Mouse (Mus musculus) heart, adult 2 months (tissue): Measurements from ENCODE around the gene Phldb2.
A peak's percentile ranks its signal among the peaks of the same experiment; 100 is the strongest.

ENCODE experiments used
- CTCF ChIP-seq: fragments of 200-600 bp; IDR thresholded peaks from 2 replicates; pipeline ENCODE4 v1.8.1; 2022; ENCODE audit warnings: antibody characterized with exemption, mild to moderate bottlenecking, moderate library complexity
- EP300 ChIP-seq: fragments of 200-500 bp; IDR thresholded peaks from 2 replicates; pipeline ENCODE4 v1.6.1; 2011; ENCODE audit warnings: low read depth, low read length, control low read depth; ENCODE audit not compliant: insufficient read depth
- POLR2A ChIP-seq: fragments of 200-500 bp; IDR thresholded peaks from 2 replicates; pipeline ENCODE4 v1.6.1; 2011; ENCODE audit warnings: mild to moderate bottlenecking, low read depth, low read length, control low read depth; ENCODE audit not compliant: insufficient read depth

GRCm38 (mm10) chr16:45757421-45758078 lies 195.8 kb downstream of the Phldb2 start:
- TF ChIP-seq CTCF (no peak), POLR2A (no peak), EP300 (peak; percentile 78; the same call in 1 of the 2 replicates)
